Mouse (Mus musculus) stomach, embryonic 15.5 days (tissue): ENCODE data around the gene Cryzl2. TPM values are rescaled to one million over a fixed set of nuclear protein-coding genes. Genes with fewer than 3 reads are reported as not detected.

Experiments
- polyA plus RNA-seq: library from polyadenylated mRNA; unstranded; fragments of >200 nt; fragmentation: Nextera tagmentation; extraction: Ambion mirVana; gene quantifications from 2 replicates; pipeline ENCODE4 v1.2.1, GENCODE M21; 2015

Gene Cryzl2
- polyA plus RNA-seq, 1 experiment from 2014 or later: 11.1 TPM

Other genes with a start within 250 kb of the Cryzl2 start
- 9.1 TPM in 2 replicates for gene Rasal2, start 46.0 kb upstream of the Cryzl2 start, polyA plus RNA-seq
- gene Sec16b, start 48.2 kb downstream of the Cryzl2 start, polyA plus RNA-seq: 7.5 and 8.7 TPM in 2 replicates